ENCODE assay signal across 11 mouse cellular contexts in the genomic region with DNA sequence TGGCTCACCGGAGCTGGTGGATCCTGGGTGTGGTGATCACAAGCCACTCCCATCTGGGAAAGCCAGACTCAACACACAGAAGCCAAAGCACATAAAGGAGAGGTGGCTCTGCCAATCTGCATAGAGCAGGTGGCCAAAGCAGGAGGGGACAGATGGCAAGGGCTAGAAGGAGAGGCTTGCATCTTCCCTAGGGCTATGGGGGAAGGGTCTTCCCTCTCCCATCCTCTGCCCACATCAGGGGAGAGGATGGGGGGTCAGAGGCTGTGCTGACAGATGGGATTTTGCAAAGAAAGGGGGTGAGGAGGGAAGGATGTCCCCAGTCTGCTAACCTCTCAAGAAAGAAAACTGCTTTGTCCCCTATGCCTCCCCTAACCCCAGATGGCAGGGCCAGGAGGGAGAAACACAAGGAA. TPM values are rescaled to one million over a fixed set of nuclear protein-coding genes. Genes with fewer than 3 reads are reported as not detected.
DNase-seq lines count a peak whose midpoint lies in the region; ATAC-seq and TF ChIP-seq lines count a peak whose summit lies in the region.
"Had no signal": no experiment of that assay in that cellular context is flagged by ENCODE, and none has a peak within 500 bp of the region (broad histone marks: within the 10 kb centered on the region; RNA-seq: fewer than 3 reads in every experiment).

No protein-coding gene starts in this region.

- no peaks in the 10 kb centered on the region for H3K36me3 ChIP-seq in lung, embryonic 16.5 days (ENCODE audit: control insufficient read depth, insufficient read depth, low read length)
- H3K36me3 ChIP-seq in hindbrain, embryonic 13.5 days: no peaks in the 10 kb centered on the region

- no peak overlapping the region for H3K4me3 ChIP-seq in lung, embryonic 16.5 days (ENCODE audit: low read length)
- H3K4me3 ChIP-seq in lung, adult 2 months (replicated peaks; ENCODE audit: extremely low read depth, low read depth, low read length): no peak overlapping the region
- H3K4me3 ChIP-seq in hindbrain, embryonic 13.5 days: no peak overlapping the region

- 0 out of 2 replicates have a peak overlapping the region, but pooled peaks have one; percentile 5 for H3K27ac ChIP-seq in lung, embryonic 16.5 days (ENCODE audit: low read length)
- H3K27ac ChIP-seq in hindbrain, embryonic 13.5 days: peak overlapping the region; percentile 62

- peaks cover 2% of the 10 kb centered on the region; the same call in 1 of the 2 replicates for H3K27me3 ChIP-seq in lung, embryonic 16.5 days (ENCODE audit: control insufficient read depth, insufficient read depth, low read depth, low read length)
- peaks cover 19% of the 10 kb centered on the region for H3K27me3 ChIP-seq in hindbrain, embryonic 13.5 days

- H3K4me1 ChIP-seq in lung, embryonic 16.5 days (replicated peaks; ENCODE audit: control insufficient read depth, insufficient read depth, low read length): peaks cover 3% of the 10 kb centered on the region; the same call in 1 of the 2 replicates
- H3K4me1 ChIP-seq in lung, adult 2 months (ENCODE audit: control insufficient read depth, insufficient read depth, low read length): peaks cover 2% of the 10 kb centered on the region; the same call in 1 of the 2 replicates
- peaks cover 23% of the 10 kb centered on the region for H3K4me1 ChIP-seq in hindbrain, embryonic 13.5 days (replicated peaks)

- no peak for ATAC-seq in lung, embryonic 16.5 days (ENCODE audit: low read depth)
- ATAC-seq in hindbrain, embryonic 13.5 days (ENCODE audit: low FRiP score): peak; percentile 62

- H3K9ac ChIP-seq in lung, embryonic 16.5 days (ENCODE audit: low read length): no peak overlapping the region
- no peak overlapping the region for H3K9ac ChIP-seq in hindbrain, embryonic 13.5 days

- DNase-seq in lung, adult 2 months: no peak
- peak; percentile 44 for DNase-seq in embryo, embryonic 10.5 days (ENCODE audit: low spot score)
- peak; percentile 78 for DNase-seq in retina, postnatal 1 day
- DNase-seq in spleen, postnatal 4 days (ENCODE audit: low spot score in 2 of 2): no peak
- DNase-seq in kidney, postnatal 14 days: no peak
- no peak for DNase-seq in layer of hippocampus, adult 18-20 months (ENCODE audit: low spot score in 2 of 2)
- DNase-seq: liver; right cerebral cortex, postnatal 25 days; thymus, adult 2 months had no signal

- no peak for TF ChIP-seq POLR2A in lung, adult 2 months (IDR thresholded peaks at IDR 0.05; ENCODE audit: borderline replicate concordance, extremely low read depth, low read depth, low read length)

- H3K9me3 ChIP-seq in lung, embryonic 16.5 days (ENCODE audit: control insufficient read depth, low read length): no peaks in the 10 kb centered on the region
- H3K9me3 ChIP-seq in hindbrain, embryonic 13.5 days: no peaks in the 10 kb centered on the region

- H3K4me2 ChIP-seq in lung, embryonic 16.5 days (ENCODE audit: low read depth, low read length): no peak overlapping the region
- no peak overlapping the region for H3K4me2 ChIP-seq in hindbrain, embryonic 13.5 days

- TF ChIP-seq CTCF in lung, adult 2 months (IDR thresholded peaks at IDR 0.05; ENCODE audit: insufficient read depth, low read length): no peak

- 33% methylated on average over 1 of the region's 1 CpGs for WGBS in lung, embryonic 16.5 days
- WGBS in lung, adult 2 months: 35% methylated on average over 1 of the region's 1 CpGs
- whole genome bisulfite sequencing in hindbrain, embryonic 13.5 days: 21% methylated on average over 1 of the region's 1 CpGs

RNA-seq across cellular contexts. Expression of a gene that starts 5.3 kb away (rescaled TPM):
- polyA plus RNA-seq in lung, embryonic 16.5 days (2015; fragmentation: Nextera tagmentation; extraction: Ambion mirVana): 4.7 and 5.9 TPM in 2 replicates
- polyA plus RNA-seq in lung, adult 2 months (2012; rRNA removed): 34.5 and 40.5 TPM in 2 replicates
- 0.55 and 1.2 TPM in 2 replicates for polyA plus RNA-seq in hindbrain, embryonic 13.5 days (2015; fragmentation: Nextera tagmentation; extraction: Ambion mirVana)
- 1 to 10 TPM; 2.1 to 2.4 TPM for total RNA-seq in layer of hippocampus, adult 18-20 months (2021)

RNA-seq across cellular contexts. Expression of a gene that starts 11.0 kb away (rescaled TPM):
- 33.6 and 34.0 TPM in 2 replicates for polyA plus RNA-seq in lung, embryonic 16.5 days (2015; fragmentation: Nextera tagmentation; extraction: Ambion mirVana)
- 41.1 and 42.1 TPM in 2 replicates for polyA plus RNA-seq in lung, adult 2 months (2012; rRNA removed)
- 68.1 and 71.4 TPM in 2 replicates for polyA plus RNA-seq in hindbrain, embryonic 13.5 days (2015; fragmentation: Nextera tagmentation; extraction: Ambion mirVana)
- 1 to 10 TPM; 7.3 to 9.7 TPM for total RNA-seq in layer of hippocampus, adult 18-20 months (2021)

Comparison
In these comparisons a context has a peak if more than half of its experiments do, and no peak if none do; other contexts are left out.
1. DNase-seq: peak in embryo, embryonic 10.5 days (single experiment) and retina, postnatal 1 day (single experiment); none in lung, adult 2 months (single experiment), spleen, postnatal 4 days (0 of 2), kidney, postnatal 14 days (single experiment) and layer of hippocampus, adult 18-20 months (0 of 2).